In genomic region chr14:31000816-31001306, GRCm38 (mm10) we compare ENCODE assay signal across 8 mouse cellular contexts. TPM values are rescaled to one million over a fixed set of nuclear protein-coding genes. Genes with fewer than 3 reads are reported as not detected.
DNase-seq lines count a peak whose midpoint lies in the region; ATAC-seq and TF ChIP-seq lines count a peak whose summit lies in the region.

No protein-coding gene starts in this region.

- H3K9ac ChIP-seq in heart, embryonic 11.5 days (ENCODE audit: low read depth, low read length), result peak overlapping the region; percentile 72
- peak overlapping the region; percentile 92 for H3K9ac ChIP-seq in forebrain, embryonic 14.5 days (ENCODE audit: low read length)
- peak overlapping the region; percentile 89 for H3K9ac ChIP-seq in liver, embryonic 16.5 days (ENCODE audit: low read depth, low read length)

- 0% methylated on average over 21 of the region's 21 CpGs for WGBS in heart, embryonic 11.5 days (ENCODE audit: insufficient replicate concordance)
- WGBS in forebrain, embryonic 14.5 days, result under 1% methylated on average over 21 of the region's 21 CpGs
- WGBS in liver, embryonic 16.5 days (ENCODE audit: insufficient replicate concordance), result under 1% methylated on average over 21 of the region's 21 CpGs

- intact Hi-C loops in heart, postnatal 10 days (cut with DNase I), result no loop called here

- H3K27me3 ChIP-seq in heart, embryonic 11.5 days (ENCODE audit: control insufficient read depth, insufficient read depth, low read length), result no peaks in the 10 kb centered on the region
- peaks cover 9% of the 10 kb centered on the region; the same call in 1 of the 2 replicates for H3K27me3 ChIP-seq in E14TG2a.4 (ENCODE audit: insufficient read depth, low read length)
- no peaks in the 10 kb centered on the region for H3K27me3 ChIP-seq in forebrain, embryonic 14.5 days (replicated peaks; ENCODE audit: control insufficient read depth, insufficient read depth, low read length)
- H3K27me3 ChIP-seq in liver, embryonic 16.5 days (ENCODE audit: control insufficient read depth, insufficient read depth, low read depth, low read length), result no peaks in the 10 kb centered on the region

- H3K36me3 ChIP-seq in heart, embryonic 11.5 days (ENCODE audit: control insufficient read depth, insufficient read depth, low read length), result 0 out of 2 replicates have a peak, but pooled peaks cover 2% of the 10 kb centered on the region
- no peaks in the 10 kb centered on the region for H3K36me3 ChIP-seq in E14TG2a.4 (ENCODE audit: insufficient read depth, low read length)
- 0 out of 2 replicates have a peak, but pooled peaks cover 9% of the 10 kb centered on the region for H3K36me3 ChIP-seq in forebrain, embryonic 14.5 days (ENCODE audit: control insufficient read depth, insufficient read depth, low read length)
- no peaks in the 10 kb centered on the region; the same call in 1 of the 2 replicates for H3K36me3 ChIP-seq in liver, embryonic 16.5 days (ENCODE audit: control insufficient read depth, insufficient read depth)

- no peak for ATAC-seq in heart, embryonic 11.5 days (replicated peaks; ENCODE audit: insufficient number of reproducible peaks, low FRiP score, low TSS enrichment)
- no peak; the same call in 1 of the 2 replicates for ATAC-seq in forebrain, embryonic 14.5 days
- no peak for ATAC-seq in liver, embryonic 16.5 days (ENCODE audit: low read depth)

- TF ChIP-seq CTCF in E14TG2a.4 (conservative IDR thresholded peaks at IDR 0.05; ENCODE audit: low read length), result no peak

- peak overlapping the region; percentile 97 for H3K4me3 ChIP-seq in heart, embryonic 11.5 days (ENCODE audit: low read depth, low read length)
- peak overlapping the region; percentile 95 for H3K4me3 ChIP-seq in E14TG2a.4 (replicated peaks; ENCODE audit: low read length)
- H3K4me3 ChIP-seq in forebrain, embryonic 14.5 days (ENCODE audit: low read depth, low read length), result peak overlapping the region; percentile 92
- peak overlapping the region; percentile 98 for H3K4me3 ChIP-seq in liver, embryonic 16.5 days (ENCODE audit: low read depth, low read length)

- H3K4me1 ChIP-seq in heart, embryonic 11.5 days (ENCODE audit: control insufficient read depth, insufficient read depth, low read length), result peaks cover 11% of the 10 kb centered on the region
- H3K4me1 ChIP-seq in E14TG2a.4 (replicated peaks; ENCODE audit: low read depth, low read length), result peaks cover 20% of the 10 kb centered on the region
- H3K4me1 ChIP-seq in forebrain, embryonic 14.5 days (ENCODE audit: control insufficient read depth, insufficient read depth, low read length), result peaks cover 11% of the 10 kb centered on the region
- peaks cover 10% of the 10 kb centered on the region for H3K4me1 ChIP-seq in liver, embryonic 16.5 days (ENCODE audit: control insufficient read depth, low read depth, low read length)

- peak overlapping the region; percentile 85 for H3K4me2 ChIP-seq in heart, embryonic 11.5 days
- peak overlapping the region; percentile 56 for H3K4me2 ChIP-seq in forebrain, embryonic 14.5 days (ENCODE audit: low read length)
- peak overlapping the region; percentile 71 for H3K4me2 ChIP-seq in liver, embryonic 16.5 days (ENCODE audit: low read depth, low read length)

- H3K27ac ChIP-seq in heart, embryonic 11.5 days (ENCODE audit: low read depth, low read length), result peak overlapping the region; percentile 90; the same call in 1 of the 2 replicates
- H3K27ac ChIP-seq in forebrain, embryonic 14.5 days (ENCODE audit: low read depth, low read length), result no peak overlapping the region
- peak overlapping the region; percentile 94 for H3K27ac ChIP-seq in liver, embryonic 16.5 days (ENCODE audit: low read length)

- H3K9me3 ChIP-seq in heart, embryonic 11.5 days (replicated peaks; ENCODE audit: control insufficient read depth, low read length), result no peaks in the 10 kb centered on the region
- H3K9me3 ChIP-seq in E14TG2a.4 (ENCODE audit: low read length), result no peaks in the 10 kb centered on the region
- H3K9me3 ChIP-seq in forebrain, embryonic 14.5 days (replicated peaks; ENCODE audit: control insufficient read depth, low read length), result no peaks in the 10 kb centered on the region
- H3K9me3 ChIP-seq in liver, embryonic 16.5 days (replicated peaks; ENCODE audit: control insufficient read depth, low read length), result no peaks in the 10 kb centered on the region

- no peak for DNase-seq in heart, postnatal 10 days
- DNase-seq in forebrain, embryonic 14.5 days (ENCODE audit: low spot score), result no peak
- DNase-seq in urinary bladder, adult 2 months (ENCODE audit: low spot score), result no peak
- DNase-seq in kidney, postnatal 36 days, result no peak
- no peak for DNase-seq in adrenal gland, adult 8-10 months

RNA-seq across cellular contexts. Expression of gene Glt8d1, which starts 0.3 kb away (rescaled TPM):
- polyA plus RNA-seq in heart, embryonic 11.5 days (2014; fragmentation: Nextera tagmentation; extraction: Ambion mirVana), result 49.4 and 55.1 TPM in 2 replicates
- 10 to 100 TPM; 26.6 to 32.1 TPM for total RNA-seq in heart, postnatal 10 days (2021)
- polyA plus RNA-seq in forebrain, embryonic 14.5 days (2014; fragmentation: Nextera tagmentation; extraction: Ambion mirVana), result 55.9 and 56.0 TPM in 2 replicates
- polyA plus RNA-seq in liver, embryonic 16.5 days (2015; fragmentation: Nextera tagmentation; extraction: Ambion mirVana), result 14.6 and 16.0 TPM in 2 replicates
- polyA plus RNA-seq in urinary bladder, adult 2 months (2012; rRNA removed), result 84.7 and 102 TPM in 2 replicates
- total RNA-seq in adrenal gland, adult 8-10 months (2022), result 10 to 100 TPM; 50.0 to 90.5 (median 70.5) TPM

RNA-seq across cellular contexts. Expression of gene Spcs1, which starts 0.6 kb away (rescaled TPM):
- polyA plus RNA-seq in heart, embryonic 11.5 days (2014; fragmentation: Nextera tagmentation; extraction: Ambion mirVana), result 319 and 321 TPM in 2 replicates
- total RNA-seq in heart, postnatal 10 days (2021), result 100 to 1,000 TPM; 177 to 181 TPM
- 315 and 338 TPM in 2 replicates for polyA plus RNA-seq in forebrain, embryonic 14.5 days (2014; fragmentation: Nextera tagmentation; extraction: Ambion mirVana)
- polyA plus RNA-seq in liver, embryonic 16.5 days (2015; fragmentation: Nextera tagmentation; extraction: Ambion mirVana), result 259 and 284 TPM in 2 replicates
- 269 and 320 TPM in 2 replicates for polyA plus RNA-seq in urinary bladder, adult 2 months (2012; rRNA removed)
- 100 to 1,000 TPM; 232 to 268 (median 251) TPM for total RNA-seq in adrenal gland, adult 8-10 months (2022)

RNA-seq across cellular contexts. Expression of gene Pbrm1, which starts 18.1 kb away (rescaled TPM):
- polyA plus RNA-seq in heart, embryonic 11.5 days (2014; fragmentation: Nextera tagmentation; extraction: Ambion mirVana), result 80.6 and 93.6 TPM in 2 replicates
- total RNA-seq in heart, postnatal 10 days (2021), result 10 to 100 TPM; 78.8 to 82.5 TPM
- polyA plus RNA-seq in forebrain, embryonic 14.5 days (2014; fragmentation: Nextera tagmentation; extraction: Ambion mirVana), result 103 and 125 TPM in 2 replicates
- 50.6 and 52.9 TPM in 2 replicates for polyA plus RNA-seq in liver, embryonic 16.5 days (2015; fragmentation: Nextera tagmentation; extraction: Ambion mirVana)
- 21.5 and 26.9 TPM in 2 replicates for polyA plus RNA-seq in urinary bladder, adult 2 months (2012; rRNA removed)
- total RNA-seq in adrenal gland, adult 8-10 months (2022), result 10 to 100 TPM; 52.9 to 66.2 (median 61.2) TPM

RNA-seq across cellular contexts. Expression of gene Gnl3, which starts 18.1 kb away (rescaled TPM):
- 76.2 and 88.7 TPM in 2 replicates for polyA plus RNA-seq in heart, embryonic 11.5 days (2014; fragmentation: Nextera tagmentation; extraction: Ambion mirVana)
- 10 to 100 TPM; 28.2 to 31.4 TPM for total RNA-seq in heart, postnatal 10 days (2021)
- polyA plus RNA-seq in forebrain, embryonic 14.5 days (2014; fragmentation: Nextera tagmentation; extraction: Ambion mirVana), result 63.3 and 65.1 TPM in 2 replicates
- 54.8 and 60.1 TPM in 2 replicates for polyA plus RNA-seq in liver, embryonic 16.5 days (2015; fragmentation: Nextera tagmentation; extraction: Ambion mirVana)
- 51.0 and 68.7 TPM in 2 replicates for polyA plus RNA-seq in urinary bladder, adult 2 months (2012; rRNA removed)
- 10 to 100 TPM; 69.1 to 99.4 (median 83.9) TPM for total RNA-seq in adrenal gland, adult 8-10 months (2022)

RNA-seq across cellular contexts. Expression of gene Nek4, which starts 49.7 kb away (rescaled TPM):
- polyA plus RNA-seq in heart, embryonic 11.5 days (2014; fragmentation: Nextera tagmentation; extraction: Ambion mirVana), result 4.4 and 5.1 TPM in 2 replicates
- total RNA-seq in heart, postnatal 10 days (2021), result 1 to 10 TPM; 4.5 to 5.0 TPM
- polyA plus RNA-seq in forebrain, embryonic 14.5 days (2014; fragmentation: Nextera tagmentation; extraction: Ambion mirVana), result 11.2 and 15.0 TPM in 2 replicates
- polyA plus RNA-seq in liver, embryonic 16.5 days (2015; fragmentation: Nextera tagmentation; extraction: Ambion mirVana), result 3.6 TPM in 2 replicates
- 6.7 and 7.1 TPM in 2 replicates for polyA plus RNA-seq in urinary bladder, adult 2 months (2012; rRNA removed)
- 10 to 100 TPM; 13.4 to 17.9 (median 13.8) TPM for total RNA-seq in adrenal gland, adult 8-10 months (2022)
